Mouse (Mus musculus) stomach, embryonic 16.5 days (tissue): ENCODE data around the gene Exog. TPM values are rescaled to one million over a fixed set of nuclear protein-coding genes. Genes with fewer than 3 reads are reported as not detected.
A peak's percentile ranks its signal among the peaks of the same experiment; 100 is the strongest.

ENCODE experiments used
- ATAC-seq: fragments of 200-750 bp; cut with Nextera tagmentation; 2 replicates; pipeline ENCODE4 v1.8.0; 2017; ENCODE audit warnings: moderate number of reproducible peaks, moderate TSS enrichment; ENCODE audit not compliant: insufficient read depth, low FRiP score
- H3K27ac ChIP-seq: fragments of 300-500 bp; sonication (generic); 2 replicates; pipeline ENCODE4 v1.5.1; 2014; ENCODE audit warnings: low read length
- H3K27me3 ChIP-seq: fragments of 300-500 bp; sonication (generic); 2 replicates; pipeline ENCODE4 v1.6.1; 2014; ENCODE audit warnings: low read length, control low read depth, mixed read lengths; ENCODE audit not compliant: control insufficient read depth, insufficient read depth
- H3K36me3 ChIP-seq: fragments of 300-500 bp; sonication (generic); 2 replicates; pipeline ENCODE4 v1.6.1; 2014; ENCODE audit warnings: low read length; ENCODE audit not compliant: control insufficient read depth, insufficient read depth
- H3K4me1 ChIP-seq: fragments of 300-500 bp; sonication (generic); 2 replicates; pipeline ENCODE4 v1.6.1; 2014; ENCODE audit warnings: low read length, control low read depth, mixed read lengths; ENCODE audit not compliant: control insufficient read depth, insufficient read depth
- H3K4me2 ChIP-seq: fragments of 300-500 bp; sonication (generic); 2 replicates; pipeline ENCODE4 v1.6.1; 2014; ENCODE audit warnings: low read depth, low read length, mixed read lengths
- H3K4me3 ChIP-seq: fragments of 300-500 bp; sonication (generic); replicated peaks from 2 replicates; pipeline ENCODE4 v1.5.1; 2014; ENCODE audit warnings: mild to moderate bottlenecking, low read length
- H3K9ac ChIP-seq: fragments of 300-500 bp; sonication (generic); 2 replicates; pipeline ENCODE4 v1.6.1; 2014; ENCODE audit warnings: low read length
- H3K9me3 ChIP-seq: fragments of 300-500 bp; sonication (generic); replicated peaks from 2 replicates; pipeline ENCODE4 v1.6.1; 2016; ENCODE audit warnings: low read length, control low read depth; ENCODE audit not compliant: control insufficient read depth
- WGBS: fragments of 180-500 bp; shearing (Covaris S2); extraction: QIAGEN DNeasy Blood & Tissue Kit; methylation state at CpG from one replicate; pipeline ENCODE4 v1.1.7; 2014; 5-methylcytosine and 5-hydroxymethylcytosine counted together
- polyA plus RNA-seq: library from polyadenylated mRNA; unstranded; fragments of >200 nt; fragmentation: Nextera tagmentation; extraction: Ambion mirVana; gene quantifications from 2 replicates; pipeline ENCODE4 v1.2.1, GENCODE M21; 2015

The Exog gene
- 21.5 and 23.2 TPM in 2 replicates for polyA plus RNA-seq

- peak within 1 kb of the TSS; percentile 94 for H3K4me3 ChIP-seq
- peak within 1 kb of the TSS; percentile 95 for H3K9ac ChIP-seq
- no peaks in the 10 kb centered on the region for H3K9me3 ChIP-seq
- peak; percentile 92 for ATAC-seq
- peak within 1 kb of the TSS; percentile 90 for H3K27ac ChIP-seq
- no peaks in the 10 kb centered on the region for H3K27me3 ChIP-seq
- H3K4me2 ChIP-seq: peak within 1 kb of the TSS; percentile 94
- under 1% methylated on average over 52 of the region's 52 CpGs for WGBS
- peaks cover 10% of the 10 kb centered on the region for H3K4me1 ChIP-seq
- peaks cover 11% of the 10 kb centered on the region for H3K36me3 ChIP-seq
Observed at GRCm38 (mm10) chr9:119444738-119445429, at the start of gene Exog. TSS of gene Exog (plus strand) at chr9:119444943.

DNA sequence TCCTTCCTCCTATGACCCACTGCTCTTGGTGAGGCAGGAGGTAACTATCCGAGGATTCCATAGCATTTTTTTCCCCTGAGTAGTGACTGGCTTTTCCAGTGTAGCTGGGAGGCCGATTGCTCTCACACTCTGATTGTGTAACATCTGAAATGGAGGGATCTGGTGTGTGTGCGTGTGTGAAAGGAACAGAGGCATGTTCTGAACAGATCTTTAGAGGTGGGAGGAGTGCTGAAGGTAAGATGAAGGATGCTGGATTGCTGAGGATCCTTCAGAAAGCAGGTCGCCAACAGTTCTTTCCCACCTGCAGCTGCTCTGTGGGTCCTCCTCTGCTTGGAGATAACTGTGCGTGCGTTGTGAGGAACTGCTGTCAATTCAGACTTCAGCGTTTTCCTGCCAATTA is 43.4 kb upstream of the Exog start:
- Histone ChIP-seq H3K9me3 (no peaks in the 10 kb centered on the region), H3K27me3 (no peaks in the 10 kb centered on the region), H3K27ac (peak overlapping the region; percentile 44), H3K36me3 (no peaks in the 10 kb centered on the region), H3K9ac (peak overlapping the region; percentile 70), H3K4me3 (peak overlapping the region; percentile 86), H3K4me2 (peak overlapping the region; percentile 98), H3K4me1 (peaks cover 9% of the 10 kb centered on the region; the same call in 1 of the 2 replicates)
- WGBS: 2% methylated on average over 7 of the region's 7 CpGs
- ATAC-seq: no peak

- under 1% methylated on average over 30 of the region's 32 CpGs for WGBS
- Histone ChIP-seq H3K9ac (peak within 1 kb of the TSS; percentile 98), H3K4me3 (peak within 1 kb of the TSS; percentile 86), H3K27me3 (no peaks in the 10 kb centered on the region), H3K9me3 (no peaks in the 10 kb centered on the region), H3K4me1 (peaks cover 9% of the 10 kb centered on the region; the same call in 1 of the 2 replicates), H3K27ac (peak within 1 kb of the TSS; percentile 99), H3K36me3 (no peaks in the 10 kb centered on the region), H3K4me2 (peak within 1 kb of the TSS; percentile 98)
- ATAC-seq: peak; percentile 95
Observed at GRCm38 (mm10) chr9:119401801-119402214, 42.9 kb upstream of the Exog start, which contains the start of gene Acvr2b. TSS of gene Acvr2b (plus strand) at chr9:119402118.

GRCm38 (mm10) chr9:119402253-119403235 is 42.2 kb upstream of the Exog start:
- Histone ChIP-seq H3K4me3 (peak overlapping the region; percentile 86), H3K4me1 (peaks cover 9% of the 10 kb centered on the region; the same call in 1 of the 2 replicates), H3K27ac (peak overlapping the region; percentile 99), H3K27me3 (no peaks in the 10 kb centered on the region), H3K4me2 (peak overlapping the region; percentile 98), H3K9ac (peak overlapping the region; percentile 98), H3K9me3 (no peaks in the 10 kb centered on the region), H3K36me3 (no peaks in the 10 kb centered on the region)
- WGBS: under 1% methylated on average over 108 of the region's 127 CpGs
- ATAC-seq: no peak; the same call in 1 of the 2 replicates

DNA sequence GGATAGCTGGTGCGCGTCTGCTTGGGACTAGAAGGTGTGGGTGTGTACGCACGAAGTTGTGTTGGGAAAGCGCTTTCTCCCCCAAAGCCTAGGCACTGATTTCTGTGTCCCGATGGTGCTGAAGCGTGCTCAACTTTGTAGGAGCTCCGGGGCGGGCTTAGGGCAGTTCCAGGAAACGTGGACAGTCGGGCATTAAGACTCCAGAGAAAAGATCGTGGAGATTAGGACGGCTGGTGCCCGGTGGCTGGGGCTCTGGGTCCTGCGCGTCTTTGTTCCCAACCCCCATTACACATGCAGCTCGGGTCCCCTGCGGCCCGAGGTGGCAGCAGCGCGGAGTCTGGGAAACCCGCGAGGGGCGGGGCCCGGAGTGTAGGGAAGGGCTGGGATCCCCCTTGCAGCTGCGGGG is 41.5 kb upstream of the Exog start:
- H3K4me2 ChIP-seq: peak overlapping the region; percentile 98
- H3K4me3 ChIP-seq: peak overlapping the region; percentile 86
- peaks cover 9% of the 10 kb centered on the region; the same call in 1 of the 2 replicates for H3K4me1 ChIP-seq
- ATAC-seq: no peak
- H3K36me3 ChIP-seq: no peaks in the 10 kb centered on the region
- H3K9me3 ChIP-seq: no peaks in the 10 kb centered on the region
- H3K27me3 ChIP-seq: no peaks in the 10 kb centered on the region
- peak overlapping the region; percentile 99 for H3K27ac ChIP-seq
- peak overlapping the region; percentile 98 for H3K9ac ChIP-seq
- 0% methylated on average over 26 of the region's 26 CpGs for WGBS

DNA sequence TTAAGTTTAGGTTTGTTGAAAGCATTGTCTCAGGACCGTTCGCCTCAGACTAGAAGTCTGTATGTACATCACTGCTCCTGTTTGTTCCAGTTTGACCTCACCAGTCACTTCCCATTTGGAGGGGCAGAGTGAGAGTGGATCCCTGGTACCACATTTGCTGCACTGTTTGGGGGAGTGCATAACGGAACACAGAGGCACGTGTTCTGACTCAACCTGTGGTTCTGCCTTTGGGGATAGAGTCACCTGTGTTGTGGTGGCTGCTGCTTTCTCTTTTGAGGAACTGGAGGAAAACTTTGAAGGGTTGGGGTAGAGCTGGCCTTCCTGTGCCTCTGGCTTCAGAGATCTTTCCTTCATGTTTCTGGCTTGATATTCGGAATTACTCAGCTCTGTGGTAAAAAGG is 40.7 kb upstream of the Exog start:
- no peaks in the 10 kb centered on the region for H3K9me3 ChIP-seq

DNA sequence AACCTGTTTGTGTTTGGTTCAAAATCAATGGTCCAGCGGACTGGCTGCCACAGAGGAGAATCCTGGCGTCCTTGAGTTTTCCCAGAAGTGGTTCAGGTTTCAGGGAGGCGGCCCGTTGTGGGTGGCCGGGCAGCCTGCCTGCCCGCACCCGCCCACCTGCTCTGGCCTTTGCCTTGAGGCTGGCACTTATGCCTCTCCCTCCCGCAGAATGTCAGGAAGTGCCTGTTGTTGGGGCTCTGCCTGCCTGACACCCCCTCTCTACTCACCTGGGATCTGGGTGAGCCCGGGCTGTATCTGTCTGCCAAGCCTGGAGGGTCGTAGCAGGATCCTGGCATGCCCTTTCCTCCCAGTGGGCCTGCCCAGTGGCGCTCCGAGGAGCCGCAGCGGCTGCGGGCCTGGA is 36.9 kb upstream of the Exog start:
- Histone ChIP-seq H3K9me3 (peaks cover 9% of the 10 kb centered on the region; the same call in 1 of the 2 replicates), H3K36me3 (0 out of 2 replicates have a peak, but pooled peaks cover 4% of the 10 kb centered on the region), H3K27me3 (no peaks in the 10 kb centered on the region), H3K4me1 (peaks cover 8% of the 10 kb centered on the region; the same call in 1 of the 2 replicates), H3K27ac (no peak overlapping the region), H3K4me2 (no peak overlapping the region), H3K9ac (no peak overlapping the region), H3K4me3 (no peak overlapping the region)
- ATAC-seq: no peak
- 62% methylated on average over 15 of the region's 15 CpGs for WGBS

More for the DNA sequence above, 40.7 kb upstream of the Exog start:
- Histone ChIP-seq H3K27me3 (no peaks in the 10 kb centered on the region), H3K27ac (no peak overlapping the region), H3K4me3 (peak overlapping the region; percentile 86), H3K36me3 (no peaks in the 10 kb centered on the region), H3K9ac (peak overlapping the region; percentile 98; the same call in 1 of the 2 replicates), H3K4me2 (peak overlapping the region; percentile 98), H3K4me1 (peaks cover 9% of the 10 kb centered on the region; the same call in 1 of the 2 replicates)
- no peak for ATAC-seq
- 63% methylated on average over 5 of the region's 5 CpGs for WGBS

- WGBS: 70% methylated on average over 11 of the region's 11 CpGs
- Histone ChIP-seq H3K27me3 (no peaks in the 10 kb centered on the region), H3K27ac (no peak overlapping the region; the same call in 1 of the 2 replicates), H3K9ac (no peak overlapping the region), H3K36me3 (peaks cover 4% of the 10 kb centered on the region; the same call in 1 of the 2 replicates), H3K4me2 (no peak overlapping the region), H3K4me3 (no peak overlapping the region), H3K4me1 (peaks cover 4% of the 10 kb centered on the region; the same call in 1 of the 2 replicates), H3K9me3 (peaks cover 11% of the 10 kb centered on the region; the same call in 1 of the 2 replicates)
- ATAC-seq: no peak
Observed at GRCm38 (mm10) chr9:119408898-119409664, 35.7 kb upstream of the Exog start.
